Mouse (Mus musculus): ENCODE data around the gene Zfp78. TPM values are rescaled to one million over a fixed set of nuclear protein-coding genes. Genes with fewer than 3 reads are reported as not detected.

The Zfp78 gene
- 2.4 TPM for polyA plus RNA-seq (2017; shearing (Covaris generic))

GRCm38 (mm10) chr7:6363047-6363488 is at the start of gene Zfp78:
TSS of gene Zfp78 (plus strand) at chr7:6363280.

GRCm38 (mm10) chr7:6331233-6331956 is 31.7 kb upstream of the Zfp78 start, which contains the start of gene Zfp583:
TSS of gene Zfp583 (minus strand) at chr7:6331285.

GRCm38 (mm10) chr7:6343501-6344071 is 19.5 kb upstream of the Zfp78 start, which contains the start of gene Gm3854:
TSS of gene Gm3854 (plus strand) at chr7:6343759.

GRCm38 (mm10) chr7:6383044-6383455 is 20.0 kb downstream of the Zfp78 start, which contains the start of gene Zfp28:
TSS of gene Zfp28 (plus strand) at chr7:6383295.

GRCm38 (mm10) chr7:6397996-6398975 is 35.2 kb downstream of the Zfp78 start, which contains the start of gene Smim17:
TSS of gene Smim17 (plus strand) at chr7:6398715.

GRCm38 (mm10) chr7:6410043-6410442 is 47.0 kb downstream of the Zfp78 start, which contains the start of gene Gm20715:
TSS of gene Gm20715 (plus strand) at chr7:6410277.

Other genes starting within 250 kb of the Zfp78 start
- 32.6 TPM for gene Zfp787, start 207.3 kb upstream of the Zfp78 start, polyA plus RNA-seq (2017; shearing (Covaris generic))
- gene Zfp444, start 191.1 kb upstream of the Zfp78 start, polyA plus RNA-seq (2017; shearing (Covaris generic)), result 24.7 TPM
- not detected for gene Galp, start 166.2 kb upstream of the Zfp78 start, polyA plus RNA-seq (2017; shearing (Covaris generic))
- gene Zscan5b, start 141.0 kb upstream of the Zfp78 start, polyA plus RNA-seq (2017; shearing (Covaris generic)), result not detected
- not detected for gene Epp13, start 110.6 kb upstream of the Zfp78 start, polyA plus RNA-seq (2017; shearing (Covaris generic))
- gene Zfp667, start 76.7 kb upstream of the Zfp78 start, polyA plus RNA-seq (2017; shearing (Covaris generic)), result 4.7 TPM
- 0.31 TPM for gene Zfp583, start 32.0 kb upstream of the Zfp78 start, polyA plus RNA-seq (2017; shearing (Covaris generic))
- 0.24 TPM for gene Gm3854, start 19.5 kb upstream of the Zfp78 start, polyA plus RNA-seq (2017; shearing (Covaris generic))
- 9.6 TPM for gene Zfp28, start 20.0 kb downstream of the Zfp78 start, polyA plus RNA-seq (2017; shearing (Covaris generic))
- gene Smim17, start 35.4 kb downstream of the Zfp78 start, polyA plus RNA-seq (2017; shearing (Covaris generic)), result not detected
- not detected for gene Gm20715, start 47.0 kb downstream of the Zfp78 start, polyA plus RNA-seq (2017; shearing (Covaris generic))
- not detected for gene Olfr1344, start 75.4 kb downstream of the Zfp78 start, polyA plus RNA-seq (2017; shearing (Covaris generic))
- gene Olfr1336, start 92.9 kb downstream of the Zfp78 start, polyA plus RNA-seq (2017; shearing (Covaris generic)), result 0.09 TPM
- not detected for gene Olfr1346, start 103.8 kb downstream of the Zfp78 start, polyA plus RNA-seq (2017; shearing (Covaris generic))
- gene Olfr5, start 123.7 kb downstream of the Zfp78 start, polyA plus RNA-seq (2017; shearing (Covaris generic)), result not detected
- gene Olfr1347, start 136.5 kb downstream of the Zfp78 start, polyA plus RNA-seq (2017; shearing (Covaris generic)), result not detected
- not detected for gene Olfr1348, start 145.5 kb downstream of the Zfp78 start, polyA plus RNA-seq (2017; shearing (Covaris generic))
- not detected for gene Olfr1349, start 159.7 kb downstream of the Zfp78 start, polyA plus RNA-seq (2017; shearing (Covaris generic))
- gene Olfr1350, start 201.6 kb downstream of the Zfp78 start, polyA plus RNA-seq (2017; shearing (Covaris generic)), result not detected